Mouse (Mus musculus) erythroblast, adult 5-6 weeks (primary cell): ENCODE data around the gene Cad. TPM values are rescaled to one million over a fixed set of nuclear protein-coding genes. Genes with fewer than 3 reads are reported as not detected.

Experiments
- ATAC-seq: replicated peaks from 2 replicates; pipeline ENCODE4 v1.8.0; 2016; ENCODE audit warnings: moderate number of reproducible peaks, mild to moderate bottlenecking, moderate TSS enrichment, inconsistent platforms; ENCODE audit not compliant: poor library complexity, low FRiP score, severe bottlenecking
- total RNA-seq, 2 experiments: library from RNA; stranded (forward) in 1 of 2; stranded (reverse) in 1 of 2; fragments of 150-400 nt in 1 of 2; fragments of 200-764, 138-1000 nt in 1 of 2; gene quantifications; 2 replicates each; pipeline versions ENCODE4 v1.2.3 to v1.2.4; 2015 to 2017; ENCODE audit warnings: low replicate concordance in 2 of 2

Cad gene
- total RNA-seq, 2 experiments from 2014 or later: 6.5 to 10.6 TPM

- ATAC-seq: no peak
These were observed 40.5 kb downstream of the Cad start for GRCm38 (mm10) chr5:31094799-31095691.

- no peak for ATAC-seq
These were observed 41.3 kb downstream of the Cad start for GRCm38 (mm10) chr5:31095711-31096480.

GRCm38 (mm10) chr5:31105814-31106335 lies 51.3 kb downstream of the Cad start, which contains the start of gene Dnajc5g:
Gene Dnajc5g (plus strand): TSS chr5:31106285.
- no peak for ATAC-seq

DNA sequence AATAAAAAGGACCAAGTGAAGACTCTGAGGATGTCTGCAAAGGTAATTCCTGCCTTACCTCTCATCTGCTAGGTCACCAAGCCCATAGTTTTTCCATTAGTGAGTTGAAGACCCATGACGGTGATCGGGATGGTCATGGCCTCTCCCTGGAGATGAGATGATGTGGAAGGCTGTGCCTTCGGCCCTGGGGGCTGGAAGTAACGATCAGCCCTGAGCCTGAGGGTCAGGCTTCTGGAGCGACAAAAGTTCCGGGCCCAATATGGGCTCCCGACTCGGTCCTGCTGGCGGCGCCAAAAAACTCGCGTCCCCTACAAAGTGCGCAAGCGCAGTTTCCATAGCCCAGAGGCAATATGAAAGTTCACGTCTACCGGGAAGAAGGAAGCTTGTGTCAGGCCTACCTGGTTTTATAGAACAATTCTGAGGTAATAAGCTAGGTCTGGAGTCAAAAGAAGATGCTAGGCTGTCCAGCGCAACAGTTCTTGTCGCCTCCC lies 53.5 kb downstream of the Cad start, which contains the start of gene Slc30a3:
Gene Slc30a3, minus strand, starts transcription at position 238 of the 491 bp plus-strand sequence.
- ATAC-seq: no peak

- ATAC-seq: no peak
These were observed 56.2 kb downstream of the Cad start for GRCm38 (mm10) chr5:31110781-31111180.

GRCm38 (mm10) chr5:31116354-31116753 lies 61.8 kb downstream of the Cad start, which contains the start of gene Trim54:
Gene Trim54 (plus strand): TSS chr5:31116712.
- ATAC-seq: no peak

DNA sequence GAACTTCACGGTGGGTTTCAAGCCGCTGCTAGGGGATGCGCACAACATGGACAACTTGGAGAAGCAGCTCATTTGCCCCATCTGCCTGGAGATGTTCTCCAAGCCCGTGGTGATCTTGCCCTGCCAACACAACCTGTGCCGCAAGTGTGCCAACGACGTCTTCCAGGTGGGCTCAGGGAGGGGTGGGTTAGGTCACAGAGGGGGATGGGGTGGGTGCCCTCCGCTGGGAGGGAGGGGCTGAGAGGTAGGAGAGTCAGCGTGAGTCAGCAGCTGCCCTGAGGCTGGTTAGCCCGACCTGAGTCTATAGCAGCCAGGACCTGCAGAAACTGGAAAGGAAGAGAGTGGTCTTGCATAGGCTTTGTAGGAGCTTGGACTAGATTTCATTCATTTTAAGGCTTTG lies 62.3 kb downstream of the Cad start:
- no peak for ATAC-seq

DNA sequence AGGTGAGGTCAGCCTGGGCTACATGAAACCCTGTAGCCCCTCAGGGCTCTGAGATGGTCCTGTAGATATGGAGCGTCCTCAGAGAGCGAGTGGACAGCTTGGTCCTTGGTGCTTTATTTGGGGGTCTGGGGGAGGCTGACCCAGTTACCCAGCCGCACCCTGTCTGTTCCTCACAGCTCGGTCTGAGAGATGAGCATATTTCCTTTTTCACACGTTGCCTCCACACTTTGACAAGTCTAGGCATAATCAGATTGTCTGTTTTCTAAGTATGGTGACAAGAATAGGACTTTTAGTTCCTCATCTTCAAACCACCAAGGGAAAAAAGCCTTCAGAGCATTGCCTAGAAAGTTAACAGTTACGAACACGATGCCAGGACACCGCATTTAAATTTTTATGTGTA lies 66.5 kb downstream of the Cad start:
- no peak for ATAC-seq

GRCm38 (mm10) chr5:31123481-31123880 lies 68.9 kb downstream of the Cad start:
- no peak for ATAC-seq

DNA sequence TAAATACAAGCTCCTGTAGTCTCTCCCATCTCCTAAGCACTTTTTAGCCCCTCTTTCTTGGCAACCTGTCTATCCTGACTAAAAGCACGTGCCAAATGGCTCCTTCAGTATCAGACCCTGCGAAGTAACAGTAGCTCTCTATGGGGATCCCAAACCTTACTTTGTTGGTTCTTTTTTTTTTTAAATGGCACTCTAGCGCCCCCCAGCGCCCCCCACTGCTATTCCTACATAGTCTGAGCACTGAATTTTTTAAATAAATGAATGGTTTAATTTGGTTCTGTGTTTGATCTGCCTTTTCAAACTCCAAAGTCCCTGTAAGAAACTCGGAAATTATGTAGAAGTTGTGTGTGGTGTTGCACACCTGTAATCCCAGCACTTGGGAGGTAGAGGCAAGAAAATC lies 71.5 kb downstream of the Cad start:
- no peak for ATAC-seq

Other genes starting within 250 kb of the Cad start
- 2.1 TPM in 1 of 2 replicates, not detected in the other for gene Mapre3, start 240.1 kb upstream of the Cad start, total RNA-seq (2015; ENCODE audit: low replicate concordance)
- gene Mapre3, start 240.1 kb upstream of the Cad start, total RNA-seq (2017; ENCODE audit: low replicate concordance): 0.28 and 0.51 TPM in 2 replicates
- 6.5 and 9.6 TPM in 2 replicates for gene Tmem214, start 186.8 kb upstream of the Cad start, total RNA-seq (2015; ENCODE audit: low replicate concordance)
- gene Tmem214, start 186.8 kb upstream of the Cad start, total RNA-seq (2017; ENCODE audit: low replicate concordance): 4.7 and 7.0 TPM in 2 replicates
- 4.8 TPM in 1 of 2 replicates, not detected in the other for gene Agbl5, start 166.1 kb upstream of the Cad start, total RNA-seq (2015; ENCODE audit: low replicate concordance)
- gene Agbl5, start 166.1 kb upstream of the Cad start, total RNA-seq (2017; ENCODE audit: low replicate concordance): 1.9 and 2.0 TPM in 2 replicates
- gene Ost4, start 147.0 kb upstream of the Cad start, total RNA-seq (2015; ENCODE audit: low replicate concordance): 167 and 176 TPM in 2 replicates
- gene Ost4, start 147.0 kb upstream of the Cad start, total RNA-seq (2017; ENCODE audit: low replicate concordance): 63.0 and 140 TPM in 2 replicates
- 16.9 and 28.8 TPM in 2 replicates for gene Emilin1, start 141.4 kb upstream of the Cad start, total RNA-seq (2015; ENCODE audit: low replicate concordance)
- gene Emilin1, start 141.4 kb upstream of the Cad start, total RNA-seq (2017; ENCODE audit: low replicate concordance): 6.5 and 8.1 TPM in 2 replicates
- gene Khk, start 133.3 kb upstream of the Cad start, total RNA-seq (2015; ENCODE audit: low replicate concordance): 8.1 and 14.4 TPM in 2 replicates
- gene Khk, start 133.3 kb upstream of the Cad start, total RNA-seq (2017; ENCODE audit: low replicate concordance): 9.2 and 12.4 TPM in 2 replicates
- not detected in 2 replicates for gene Cgref1, start 109.2 kb upstream of the Cad start, total RNA-seq (2015; ENCODE audit: low replicate concordance)
- gene Cgref1, start 109.2 kb upstream of the Cad start, total RNA-seq (2017; ENCODE audit: low replicate concordance): not detected in 2 replicates
- gene Preb, start 94.4 kb upstream of the Cad start, total RNA-seq (2015; ENCODE audit: low replicate concordance): 12.7 and 21.9 TPM in 2 replicates
- 10.6 and 27.0 TPM in 2 replicates for gene Preb, start 94.4 kb upstream of the Cad start, total RNA-seq (2017; ENCODE audit: low replicate concordance)
- gene Tcf23, start 86.1 kb upstream of the Cad start, total RNA-seq (2015; ENCODE audit: low replicate concordance): not detected in 2 replicates
- not detected in 2 replicates for gene Tcf23, start 86.1 kb upstream of the Cad start, total RNA-seq (2017; ENCODE audit: low replicate concordance)
- gene Atraid, start 6.5 kb upstream of the Cad start, total RNA-seq (2015; ENCODE audit: low replicate concordance): 21.3 and 40.5 TPM in 2 replicates
- 22.3 and 26.8 TPM in 2 replicates for gene Atraid, start 6.5 kb upstream of the Cad start, total RNA-seq (2017; ENCODE audit: low replicate concordance)
- 0.42 TPM in 1 of 2 replicates, not detected in the other for gene Slc5a6, start 5.9 kb upstream of the Cad start, total RNA-seq (2015; ENCODE audit: low replicate concordance)
- 0.98 TPM in 1 of 2 replicates, not detected in the other for gene Slc5a6, start 5.9 kb upstream of the Cad start, total RNA-seq (2017; ENCODE audit: low replicate concordance)
- not detected in 2 replicates for gene Dnajc5g, start 51.5 kb downstream of the Cad start, total RNA-seq (2015; ENCODE audit: low replicate concordance)
- 0.70 TPM in 1 of 2 replicates, not detected in the other for gene Dnajc5g, start 51.5 kb downstream of the Cad start, total RNA-seq (2017; ENCODE audit: low replicate concordance)
- gene Slc30a3, start 53.5 kb downstream of the Cad start, total RNA-seq (2015; ENCODE audit: low replicate concordance): not detected in 2 replicates
- gene Slc30a3, start 53.5 kb downstream of the Cad start, total RNA-seq (2017; ENCODE audit: low replicate concordance): not detected in 2 replicates
- gene Trim54, start 61.9 kb downstream of the Cad start, total RNA-seq (2015; ENCODE audit: low replicate concordance): not detected in 2 replicates
- not detected in 2 replicates for gene Trim54, start 61.9 kb downstream of the Cad start, total RNA-seq (2017; ENCODE audit: low replicate concordance)
- not detected in 2 replicates for gene Ucn, start 84.0 kb downstream of the Cad start, total RNA-seq (2015; ENCODE audit: low replicate concordance)
- gene Ucn, start 84.0 kb downstream of the Cad start, total RNA-seq (2017; ENCODE audit: low replicate concordance): not detected in 2 replicates
- 9.4 and 11.1 TPM in 2 replicates for gene Mpv17, start 99.5 kb downstream of the Cad start, total RNA-seq (2015; ENCODE audit: low replicate concordance)
- gene Mpv17, start 99.5 kb downstream of the Cad start, total RNA-seq (2017; ENCODE audit: low replicate concordance): 10.7 and 12.7 TPM in 2 replicates
- gene Gm29609, start 125.1 kb downstream of the Cad start, total RNA-seq (2015; ENCODE audit: low replicate concordance): not detected in 2 replicates
- not detected in 2 replicates for gene Gm29609, start 125.1 kb downstream of the Cad start, total RNA-seq (2017; ENCODE audit: low replicate concordance)
- 29.7 and 32.5 TPM in 2 replicates for gene Gtf3c2, start 125.4 kb downstream of the Cad start, total RNA-seq (2015; ENCODE audit: low replicate concordance)
- 24.8 and 30.7 TPM in 2 replicates for gene Gtf3c2, start 125.4 kb downstream of the Cad start, total RNA-seq (2017; ENCODE audit: low replicate concordance)
- 2.9 and 17.1 TPM in 2 replicates for gene Snx17, start 138.4 kb downstream of the Cad start, total RNA-seq (2015; ENCODE audit: low replicate concordance)
- gene Snx17, start 138.4 kb downstream of the Cad start, total RNA-seq (2017; ENCODE audit: low replicate concordance): 12.3 and 15.8 TPM in 2 replicates
- gene Eif2b4, start 138.7 kb downstream of the Cad start, total RNA-seq (2015; ENCODE audit: low replicate concordance): 9.8 and 42.1 TPM in 2 replicates
- gene Eif2b4, start 138.7 kb downstream of the Cad start, total RNA-seq (2017; ENCODE audit: low replicate concordance): 13.5 and 18.7 TPM in 2 replicates
- gene Zfp513, start 147.5 kb downstream of the Cad start, total RNA-seq (2015; ENCODE audit: low replicate concordance): 2.3 and 4.8 TPM in 2 replicates
- 5.5 and 5.9 TPM in 2 replicates for gene Zfp513, start 147.5 kb downstream of the Cad start, total RNA-seq (2017; ENCODE audit: low replicate concordance)
- gene Ppm1g, start 165.9 kb downstream of the Cad start, total RNA-seq (2015; ENCODE audit: low replicate concordance): 35.4 and 46.4 TPM in 2 replicates
- 67.5 and 132 TPM in 2 replicates for gene Ppm1g, start 165.9 kb downstream of the Cad start, total RNA-seq (2017; ENCODE audit: low replicate concordance)
- gene Nrbp1, start 186.1 kb downstream of the Cad start, total RNA-seq (2015; ENCODE audit: low replicate concordance): 20.1 and 31.5 TPM in 2 replicates
- 23.0 and 28.1 TPM in 2 replicates for gene Nrbp1, start 186.1 kb downstream of the Cad start, total RNA-seq (2017; ENCODE audit: low replicate concordance)
- gene Gm9970, start 186.5 kb downstream of the Cad start, total RNA-seq (2015; ENCODE audit: low replicate concordance): not detected in 2 replicates
- gene Gm9970, start 186.5 kb downstream of the Cad start, total RNA-seq (2017; ENCODE audit: low replicate concordance): not detected in 2 replicates
- gene Krtcap3, start 196.9 kb downstream of the Cad start, total RNA-seq (2015; ENCODE audit: low replicate concordance): 1.5 TPM in 1 of 2 replicates, not detected in the other
- gene Krtcap3, start 196.9 kb downstream of the Cad start, total RNA-seq (2017; ENCODE audit: low replicate concordance): 4.0 and 4.6 TPM in 2 replicates
- 0.58 and 3.1 TPM in 2 replicates for gene Ift172, start 236.3 kb downstream of the Cad start, total RNA-seq (2015; ENCODE audit: low replicate concordance)
- 5.6 and 7.9 TPM in 2 replicates for gene Ift172, start 236.3 kb downstream of the Cad start, total RNA-seq (2017; ENCODE audit: low replicate concordance)
- gene Fndc4, start 241.3 kb downstream of the Cad start, total RNA-seq (2015; ENCODE audit: low replicate concordance): not detected in 2 replicates
- 0.34 TPM in 1 of 2 replicates, not detected in the other for gene Fndc4, start 241.3 kb downstream of the Cad start, total RNA-seq (2017; ENCODE audit: low replicate concordance)
- gene Gckr, start 242.7 kb downstream of the Cad start, total RNA-seq (2015; ENCODE audit: low replicate concordance): not detected in 2 replicates
- gene Gckr, start 242.7 kb downstream of the Cad start, total RNA-seq (2017; ENCODE audit: low replicate concordance): not detected in 2 replicates